Mouse (Mus musculus): ENCODE measurements around the gene Zfp771.

The Zfp771 gene

GRCm38 (mm10) chr7:127217901-127218642 lies 26.0 kb upstream of the Zfp771 start:
- no peak for DNase-seq (ENCODE audit: low read depth, low spot score)

GRCm38 (mm10) chr7:127218670-127219069 lies 25.4 kb upstream of the Zfp771 start:
- no peak for DNase-seq (ENCODE audit: low read depth, low spot score)

GRCm38 (mm10) chr7:127220440-127220839 lies 23.6 kb upstream of the Zfp771 start:
- DNase-seq (ENCODE audit: low read depth, low spot score) = no peak

GRCm38 (mm10) chr7:127223106-127223505 lies 21.0 kb upstream of the Zfp771 start:
- no peak for DNase-seq (ENCODE audit: low read depth, low spot score)

GRCm38 (mm10) chr7:127223515-127224478 lies 20.3 kb upstream of the Zfp771 start:
- DNase-seq (ENCODE audit: low read depth, low spot score) = no peak

- no peak for DNase-seq (ENCODE audit: low read depth, low spot score)
Measured at GRCm38 (mm10) chr7:127224616-127225015, 19.5 kb upstream of the Zfp771 start.

GRCm38 (mm10) chr7:127225147-127225995 lies 18.7 kb upstream of the Zfp771 start:
- no peak for DNase-seq (ENCODE audit: low read depth, low spot score)

GRCm38 (mm10) chr7:127228615-127229303 lies 15.3 kb upstream of the Zfp771 start:
- DNase-seq (ENCODE audit: low read depth, low spot score) = peak; percentile 78

- DNase-seq (ENCODE audit: low read depth, low spot score) = no peak
Measured at GRCm38 (mm10) chr7:127231376-127231775, 12.7 kb upstream of the Zfp771 start.

GRCm38 (mm10) chr7:127231826-127232621 lies 12.1 kb upstream of the Zfp771 start:
- DNase-seq (ENCODE audit: low read depth, low spot score) = no peak

- peak; percentile 86 for DNase-seq (ENCODE audit: low read depth, low spot score)
Measured at GRCm38 (mm10) chr7:127232622-127233367, 11.3 kb upstream of the Zfp771 start, which contains the start of the genes Zfp553 and Sept1. Gene Zfp553 (plus strand): TSS chr7:127233061. Gene Sept1 (minus strand): TSS chr7:127233130.

- no peak for DNase-seq (ENCODE audit: low read depth, low spot score)
Measured at GRCm38 (mm10) chr7:127233368-127233749, 10.7 kb upstream of the Zfp771 start.

GRCm38 (mm10) chr7:127233765-127234164 lies 10.3 kb upstream of the Zfp771 start:
- DNase-seq (ENCODE audit: low read depth, low spot score) = no peak

GRCm38 (mm10) chr7:127234777-127235176 lies 9.3 kb upstream of the Zfp771 start:
- no peak for DNase-seq (ENCODE audit: low read depth, low spot score)

- no peak for DNase-seq (ENCODE audit: low read depth, low spot score)
Measured at GRCm38 (mm10) chr7:127243361-127243867, 660 bp upstream of the Zfp771 start.

- DNase-seq (ENCODE audit: low read depth, low spot score) = no peak
Measured at GRCm38 (mm10) chr7:127244658-127245510, 810 bp downstream of the Zfp771 start.

- peak; percentile 51 for DNase-seq (ENCODE audit: low read depth, low spot score)
Measured at GRCm38 (mm10) chr7:127250511-127250910, 6.4 kb downstream of the Zfp771 start.

- DNase-seq (ENCODE audit: low read depth, low spot score) = peak; percentile 46
Measured at GRCm38 (mm10) chr7:127252414-127252813, 8.3 kb downstream of the Zfp771 start.

All from mesoderm, embryonic 11.5 days (tissue).